Mouse (Mus musculus): Measurements from ENCODE around the gene Olfr550. TPM values are rescaled to one million over a fixed set of nuclear protein-coding genes. Genes with fewer than 3 reads are reported as not detected.
"Not testable (repeated sequence)": the region's sequence is repeated elsewhere in the genome, so short reads cannot be mapped to it uniquely, and the experiment has no call there.

Gene Olfr550
- polyA plus RNA-seq, 1 experiment from 2014 or later = not detected

DNA sequence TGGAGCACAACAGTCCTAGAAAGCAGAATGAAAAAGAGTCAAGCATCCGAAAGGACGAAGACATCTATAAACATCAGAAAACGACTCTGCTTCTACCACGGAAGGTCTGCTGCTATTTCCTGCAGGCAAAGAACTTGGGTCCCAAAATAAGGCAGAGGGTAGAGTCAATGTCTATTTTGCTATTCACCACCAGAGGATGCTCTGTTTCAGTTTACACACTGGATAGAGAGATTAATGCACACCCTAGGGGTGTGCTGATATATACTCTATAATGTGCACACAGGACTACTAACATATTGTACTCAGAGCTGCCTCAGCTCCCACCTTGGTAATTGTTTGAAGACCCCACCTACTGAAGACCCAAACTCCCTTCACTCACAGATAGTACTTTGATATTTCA lies 5.0 kb upstream of the Olfr550 start:
- Histone ChIP-seq H3K9ac (ENCODE audit: low read length) (no peak overlapping the region), H3K27me3 (ENCODE audit: control insufficient read depth, insufficient read depth, low read length) (no peaks in the 10 kb centered on the region), H3K27ac (ENCODE audit: low read depth, low read length) (no peak overlapping the region), H3K4me2 (ENCODE audit: low read depth, low read length, severe bottlenecking) (no peak overlapping the region), H3K4me3 (ENCODE audit: low read depth, low read length) (no peak overlapping the region), H3K4me1 (replicated peaks; ENCODE audit: control insufficient read depth, insufficient read depth, low read length) (0 out of 2 replicates have a peak, but pooled peaks cover 2% of the 10 kb centered on the region), H3K36me3 (ENCODE audit: control insufficient read depth, insufficient read depth, low read length) (no peaks in the 10 kb centered on the region), H3K9me3 (ENCODE audit: control insufficient read depth, low read length) (no peaks in the 10 kb centered on the region)
- no peak for DNase-seq (ENCODE audit: low spot score)
- no peak for ATAC-seq (replicated peaks; ENCODE audit: low FRiP score)
- WGBS = 92% methylated on average over 4 of the region's 4 CpGs

DNA sequence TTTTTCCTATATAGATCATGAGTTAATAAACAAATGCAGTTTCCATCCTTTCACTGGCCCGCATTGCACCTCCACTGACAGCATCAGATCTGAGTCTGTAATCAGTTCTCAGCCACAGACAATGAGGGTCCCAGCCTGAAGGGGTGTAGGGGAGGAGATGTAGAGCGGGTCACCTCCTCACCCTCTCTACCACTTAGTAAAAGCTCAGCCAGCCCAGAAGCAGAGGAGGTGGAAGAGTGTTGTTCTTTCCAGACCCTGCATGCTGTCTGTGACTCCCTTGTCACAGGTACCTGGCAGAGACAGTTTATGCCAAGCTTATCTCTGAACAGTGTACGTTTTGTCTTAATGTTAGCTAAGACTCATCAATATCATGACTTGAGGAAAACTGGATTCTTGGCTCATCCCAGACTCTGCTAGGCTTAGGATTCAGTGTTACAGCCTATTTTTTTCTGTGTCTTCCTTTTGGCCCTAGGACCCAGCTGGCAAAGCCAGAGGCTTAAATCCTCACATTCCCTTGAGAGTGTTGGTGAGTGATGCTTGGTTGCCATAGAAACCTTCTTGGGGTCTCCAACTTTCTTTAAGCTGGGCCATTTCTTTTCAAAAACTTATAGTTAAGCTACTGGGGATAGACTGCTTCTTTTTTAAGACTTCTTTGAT lies 2.1 kb downstream of the Olfr550 start:
- Histone ChIP-seq H3K9ac (ENCODE audit: low read length) (no peak overlapping the region), H3K36me3 (ENCODE audit: control insufficient read depth, insufficient read depth, low read length) (no peaks in the 10 kb centered on the region), H3K4me1 (replicated peaks; ENCODE audit: control insufficient read depth, insufficient read depth, low read length) (no peaks in the 10 kb centered on the region), H3K27ac (ENCODE audit: low read depth, low read length) (no peak overlapping the region), H3K4me3 (ENCODE audit: low read depth, low read length) (no peak overlapping the region), H3K4me2 (ENCODE audit: low read depth, low read length, severe bottlenecking) (no peak overlapping the region), H3K9me3 (ENCODE audit: control insufficient read depth, low read length) (no peaks in the 10 kb centered on the region), H3K27me3 (ENCODE audit: control insufficient read depth, insufficient read depth, low read length) (no peaks in the 10 kb centered on the region)
- DNase-seq (ENCODE audit: low spot score) (no peak), ATAC-seq (replicated peaks; ENCODE audit: low FRiP score) (peak; percentile 63; the same call in 1 of the 2 replicates)
- 69% methylated on average over 3 of the region's 3 CpGs for WGBS

DNA sequence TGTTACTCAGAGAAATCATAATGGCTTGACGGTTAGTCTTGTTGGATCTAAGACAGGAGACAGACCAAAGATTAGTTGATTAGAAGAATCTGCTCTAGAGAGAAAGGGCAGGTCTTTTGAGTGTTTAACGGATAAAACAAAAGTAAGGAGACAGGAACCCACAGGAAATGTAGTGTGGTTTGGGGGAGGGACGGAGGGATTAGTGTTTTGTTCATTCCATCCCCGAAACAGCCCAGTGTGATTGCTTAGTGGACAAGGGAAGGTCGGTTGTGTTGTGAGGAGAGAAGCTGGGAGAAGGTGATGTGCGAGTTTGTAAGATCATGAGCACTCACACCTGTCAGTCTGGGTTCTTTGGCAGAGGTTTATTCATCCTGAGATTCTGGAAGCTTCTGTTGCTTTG lies 4.8 kb downstream of the Olfr550 start:
- ATAC-seq (replicated peaks; ENCODE audit: low FRiP score) (no peak), DNase-seq (ENCODE audit: low spot score) (no peak)
- Histone ChIP-seq H3K36me3 (ENCODE audit: control insufficient read depth, insufficient read depth, low read length) (no peaks in the 10 kb centered on the region), H3K27me3 (ENCODE audit: control insufficient read depth, insufficient read depth, low read length) (no peaks in the 10 kb centered on the region), H3K4me3 (ENCODE audit: low read depth, low read length) (no peak overlapping the region), H3K27ac (ENCODE audit: low read depth, low read length) (no peak overlapping the region), H3K4me1 (replicated peaks; ENCODE audit: control insufficient read depth, insufficient read depth, low read length) (no peaks in the 10 kb centered on the region), H3K9me3 (ENCODE audit: control insufficient read depth, low read length) (no peaks in the 10 kb centered on the region), H3K9ac (ENCODE audit: low read length) (no peak overlapping the region), H3K4me2 (ENCODE audit: low read depth, low read length, severe bottlenecking) (no peak overlapping the region)
- WGBS = 59% methylated on average over 6 of the region's 6 CpGs

DNA sequence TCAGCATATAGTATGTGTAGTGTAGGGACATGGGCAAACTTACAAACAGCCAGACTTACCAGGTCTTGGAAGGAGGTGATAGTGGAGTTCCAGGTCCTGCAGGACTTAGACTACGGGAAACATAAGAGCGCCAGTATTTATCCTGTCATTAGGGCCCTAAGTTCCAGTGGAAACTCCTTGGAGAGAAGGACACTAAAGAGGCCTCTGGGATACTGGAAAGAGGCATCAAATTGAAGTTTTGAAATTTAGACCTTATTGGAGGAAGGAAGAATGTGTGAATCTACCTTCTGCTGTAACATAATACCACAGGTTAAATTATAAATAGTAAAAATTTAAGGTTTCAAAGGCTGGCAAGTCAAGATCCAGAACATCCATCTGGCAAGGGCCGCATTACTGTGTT lies 20.5 kb downstream of the Olfr550 start, which contains the start of gene Olfr551:
Gene Olfr551, minus strand, starts transcription at position 101 of the 400 bp plus-strand sequence.
- H3K27me3 ChIP-seq (ENCODE audit: control insufficient read depth, insufficient read depth, low read length) = no peaks in the 10 kb centered on the region
- H3K4me1 ChIP-seq (replicated peaks; ENCODE audit: control insufficient read depth, insufficient read depth, low read length) = no peaks in the 10 kb centered on the region
- no peak within 1 kb of the TSS for H3K9ac ChIP-seq (ENCODE audit: low read length)
- no peak for DNase-seq (ENCODE audit: low spot score)
- H3K4me2 ChIP-seq (ENCODE audit: low read depth, low read length, severe bottlenecking) = no peak within 1 kb of the TSS
- 94% methylated on average over 3 of the region's 3 CpGs for WGBS
- no peak within 1 kb of the TSS for H3K4me3 ChIP-seq (ENCODE audit: low read depth, low read length)
- H3K27ac ChIP-seq (ENCODE audit: low read depth, low read length) = no peak within 1 kb of the TSS
- ATAC-seq (replicated peaks; ENCODE audit: low FRiP score) = no peak
- no peaks in the 10 kb centered on the region for H3K36me3 ChIP-seq (ENCODE audit: control insufficient read depth, insufficient read depth, low read length)
- no peaks in the 10 kb centered on the region for H3K9me3 ChIP-seq (ENCODE audit: control insufficient read depth, low read length)

DNA sequence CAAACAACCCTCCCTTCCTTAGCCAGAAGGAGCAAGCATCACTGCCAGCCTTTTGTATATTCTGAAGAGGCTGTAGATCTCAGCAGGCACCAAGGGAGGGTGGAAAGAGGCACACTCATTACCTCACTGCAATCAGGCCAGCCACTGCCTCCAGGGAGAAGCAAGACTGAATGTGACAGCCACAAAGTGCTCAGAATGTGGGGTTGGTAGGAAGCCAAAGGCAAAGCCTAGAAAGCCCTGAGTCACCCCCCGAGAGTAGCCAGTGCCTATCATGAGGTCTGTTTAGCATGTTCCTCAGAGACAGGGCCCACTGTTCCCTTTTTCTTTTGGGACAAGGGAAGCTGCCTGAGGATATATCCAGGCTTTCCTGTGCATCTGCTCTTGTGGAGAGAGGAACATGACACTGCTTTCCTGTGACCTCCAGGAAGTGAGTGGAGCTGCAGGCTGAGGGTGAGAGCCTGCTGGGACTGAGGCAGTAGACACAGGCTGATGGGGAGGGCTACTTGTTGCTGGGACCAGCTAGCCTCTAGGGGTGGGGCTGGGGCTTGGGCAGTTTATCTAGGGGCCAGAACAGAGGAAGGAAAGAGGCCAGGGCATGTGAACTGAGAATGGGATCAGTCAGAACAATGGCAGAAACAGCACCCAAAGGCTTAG lies 26.3 kb downstream of the Olfr550 start, which contains the start of gene Olfr552:
Gene Olfr552, plus strand, starts transcription at position 393 of the 654 bp plus-strand sequence.
- H3K27me3 ChIP-seq (ENCODE audit: control insufficient read depth, insufficient read depth, low read length) = no peaks in the 10 kb centered on the region
- no peak within 1 kb of the TSS for H3K4me2 ChIP-seq (ENCODE audit: low read depth, low read length, severe bottlenecking)
- ATAC-seq (replicated peaks; ENCODE audit: low FRiP score) = no peak
- H3K27ac ChIP-seq (ENCODE audit: low read depth, low read length) = no peak within 1 kb of the TSS
- no peaks in the 10 kb centered on the region for H3K4me1 ChIP-seq (replicated peaks; ENCODE audit: control insufficient read depth, insufficient read depth, low read length)
- no peaks in the 10 kb centered on the region for H3K9me3 ChIP-seq (ENCODE audit: control insufficient read depth, low read length)
- 70% methylated on average over 1 of the region's 1 CpGs for WGBS
- H3K9ac ChIP-seq (ENCODE audit: low read length) = no peak within 1 kb of the TSS
- H3K36me3 ChIP-seq (ENCODE audit: control insufficient read depth, insufficient read depth, low read length) = no peaks in the 10 kb centered on the region
- DNase-seq (ENCODE audit: low spot score) = no peak
- H3K4me3 ChIP-seq (ENCODE audit: low read depth, low read length) = no peak within 1 kb of the TSS

DNA sequence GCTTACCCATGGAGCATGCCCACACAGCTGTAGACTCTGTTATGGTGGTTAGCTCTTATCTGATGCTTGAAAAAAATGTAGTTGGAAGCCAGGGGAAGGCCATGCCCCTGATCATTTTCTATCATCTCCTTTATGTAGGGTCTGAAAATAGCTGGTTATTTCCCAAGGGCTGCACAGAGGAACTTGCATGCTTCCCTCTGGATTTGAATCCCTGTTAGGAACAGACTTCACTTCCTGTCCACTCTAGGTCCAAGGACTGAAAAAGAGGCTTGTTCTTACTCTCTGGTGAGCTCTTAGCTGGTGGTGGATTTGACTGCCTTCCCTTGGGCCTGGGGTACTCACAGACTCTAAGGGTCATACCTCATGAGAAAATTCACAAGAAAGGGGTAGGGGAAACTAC lies 46.9 kb downstream of the Olfr550 start, which contains the start of gene Olfr553:
Gene Olfr553, minus strand, starts transcription at position 101 of the 400 bp plus-strand sequence.
- Histone ChIP-seq H3K4me2 (ENCODE audit: low read depth, low read length, severe bottlenecking) (no peak within 1 kb of the TSS), H3K4me3 (ENCODE audit: low read depth, low read length) (no peak within 1 kb of the TSS), H3K27ac (ENCODE audit: low read depth, low read length) (no peak within 1 kb of the TSS), H3K4me1 (replicated peaks; ENCODE audit: control insufficient read depth, insufficient read depth, low read length) (no peaks in the 10 kb centered on the region), H3K9ac (ENCODE audit: low read length) (no peak within 1 kb of the TSS), H3K27me3 (ENCODE audit: control insufficient read depth, insufficient read depth, low read length) (no peaks in the 10 kb centered on the region), H3K9me3 (ENCODE audit: control insufficient read depth, low read length) (no peaks in the 10 kb centered on the region), H3K36me3 (ENCODE audit: control insufficient read depth, insufficient read depth, low read length) (no peaks in the 10 kb centered on the region)
- DNase-seq (ENCODE audit: low spot score) = no peak
- ATAC-seq (replicated peaks; ENCODE audit: low FRiP score) = no peak

DNA sequence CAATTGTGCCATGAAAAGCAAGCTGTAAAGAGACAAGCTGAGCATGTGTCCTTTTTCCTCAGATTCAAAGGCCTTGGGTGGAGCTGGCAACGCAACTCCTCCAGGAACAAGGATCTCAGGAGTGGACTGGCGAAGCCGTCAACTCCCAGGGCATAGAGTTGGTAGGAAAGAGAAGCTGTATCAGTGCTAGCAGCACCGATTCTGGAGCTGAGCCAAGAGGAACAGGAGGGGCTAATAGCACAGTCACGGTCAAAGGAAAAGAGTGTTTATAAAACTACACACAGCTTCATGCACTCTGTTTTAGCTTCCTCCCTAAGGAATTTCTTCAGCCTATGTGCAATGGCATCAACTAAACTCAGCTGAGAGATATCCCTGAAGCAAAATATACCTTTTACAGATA lies 48.4 kb downstream of the Olfr550 start:
- H3K4me2 ChIP-seq (ENCODE audit: low read depth, low read length, severe bottlenecking) = no peak overlapping the region
- no peak overlapping the region for H3K27ac ChIP-seq (ENCODE audit: low read depth, low read length)
- WGBS = 86% methylated on average over 5 of the region's 5 CpGs
- no peak overlapping the region for H3K4me3 ChIP-seq (ENCODE audit: low read depth, low read length)
- no peaks in the 10 kb centered on the region for H3K27me3 ChIP-seq (ENCODE audit: control insufficient read depth, insufficient read depth, low read length)
- no peaks in the 10 kb centered on the region for H3K4me1 ChIP-seq (replicated peaks; ENCODE audit: control insufficient read depth, insufficient read depth, low read length)
- no peak overlapping the region for H3K9ac ChIP-seq (ENCODE audit: low read length)
- no peak for ATAC-seq (replicated peaks; ENCODE audit: low FRiP score)
- no peak for DNase-seq (ENCODE audit: low spot score)
- no peaks in the 10 kb centered on the region for H3K36me3 ChIP-seq (ENCODE audit: control insufficient read depth, insufficient read depth, low read length)
- no peaks in the 10 kb centered on the region for H3K9me3 ChIP-seq (ENCODE audit: control insufficient read depth, low read length)

DNA sequence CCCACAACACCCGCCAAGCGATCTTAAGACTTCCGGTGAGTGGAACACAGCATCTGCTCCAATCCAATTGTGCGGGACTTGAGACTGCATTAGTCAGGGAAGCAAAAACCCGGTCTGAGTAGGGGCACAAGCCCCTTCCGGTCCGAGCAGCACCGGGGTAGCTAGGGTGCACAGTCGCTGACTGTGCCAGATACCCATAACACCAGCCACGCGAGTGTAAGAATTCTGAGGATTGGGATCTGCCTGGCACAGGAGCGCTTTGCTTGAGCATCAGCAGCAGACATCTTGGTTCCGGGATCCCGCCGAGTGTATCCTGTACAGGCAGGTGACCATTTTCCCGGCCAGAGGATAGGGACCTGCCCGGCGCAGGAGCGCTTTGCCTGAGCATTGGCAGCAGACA lies 49.1 kb downstream of the Olfr550 start:
- 88% methylated on average over 18 of the region's 19 CpGs for WGBS
- not testable (repeated sequence) for H3K27me3 ChIP-seq (ENCODE audit: control insufficient read depth, insufficient read depth, low read length); ATAC-seq (replicated peaks; ENCODE audit: low FRiP score); H3K27ac ChIP-seq (ENCODE audit: low read depth, low read length); DNase-seq (ENCODE audit: low spot score); H3K9me3 ChIP-seq (ENCODE audit: control insufficient read depth, low read length); H3K4me3 ChIP-seq (ENCODE audit: low read depth, low read length); H3K4me1 ChIP-seq (replicated peaks; ENCODE audit: control insufficient read depth, insufficient read depth, low read length); H3K9ac ChIP-seq (ENCODE audit: low read length); H3K36me3 ChIP-seq (ENCODE audit: control insufficient read depth, insufficient read depth, low read length); H3K4me2 ChIP-seq (ENCODE audit: low read depth, low read length, severe bottlenecking)
